Mouse (Mus musculus) heart, embryonic 14.5 days (tissue): ENCODE results near the gene Prim1. TPM values are rescaled to one million over a fixed set of nuclear protein-coding genes. Genes with fewer than 3 reads are reported as not detected.

Source experiments
- ATAC-seq: fragments of 200-750 bp; cut with Nextera tagmentation; 2 replicates; pipeline ENCODE4 v1.8.0; 2017; ENCODE audit warnings: low read depth, moderate TSS enrichment; ENCODE audit not compliant: insufficient number of reproducible peaks, insufficient read depth, low FRiP score
- H3K27ac ChIP-seq, 2 experiments: fragments of 200-500 bp in 1 of 2; fragments of 300-500 bp in 1 of 2; sonication (generic) in 1 of 2; replicated peaks in 1 of 2; 2 replicates each; pipeline ENCODE4 v1.5.1; 2012 to 2014; ENCODE audit warnings: low read depth in 2 of 2, low read length in 2 of 2, control low read depth in 1 of 2, mild to moderate bottlenecking in 1 of 2, mixed read lengths in 1 of 2; ENCODE audit not compliant: control insufficient read depth in 1 of 2, insufficient read depth in 1 of 2
- H3K27me3 ChIP-seq: fragments of 300-500 bp; sonication (generic); 2 replicates; pipeline ENCODE4 v1.6.1; 2014; ENCODE audit warnings: mild to moderate bottlenecking, low read length, control low read depth; ENCODE audit not compliant: control insufficient read depth, insufficient read depth
- H3K36me3 ChIP-seq: fragments of 300-500 bp; sonication (generic); 2 replicates; pipeline ENCODE4 v1.6.1; 2014; ENCODE audit warnings: mild to moderate bottlenecking, control low read depth, low read length, mixed read lengths; ENCODE audit not compliant: control insufficient read depth, insufficient read depth
- H3K4me1 ChIP-seq, 2 experiments: fragments of 200-500 bp in 1 of 2; fragments of 300-500 bp in 1 of 2; sonication (generic) in 1 of 2; 2 replicates each; pipeline ENCODE4 v1.6.1; 2012 to 2014; ENCODE audit warnings: low read length in 2 of 2, control low read depth in 1 of 2, mixed read lengths in 1 of 2; ENCODE audit not compliant: control insufficient read depth in 2 of 2, insufficient read depth in 2 of 2
- H3K4me2 ChIP-seq: fragments of 300-500 bp; sonication (generic); 2 replicates; pipeline ENCODE4 v1.6.1; 2014; ENCODE audit warnings: mild to moderate bottlenecking, low read length
- H3K4me3 ChIP-seq, 2 experiments: fragments of 200-500 bp in 1 of 2; fragments of 300-500 bp in 1 of 2; sonication (generic) in 1 of 2; 2 replicates each; pipeline ENCODE4 v1.5.1; 2012 to 2014; ENCODE audit warnings: low read length in 2 of 2, mild to moderate bottlenecking in 2 of 2, control low read depth in 1 of 2, low read depth in 1 of 2, moderate library complexity in 1 of 2; ENCODE audit not compliant: control insufficient read depth in 1 of 2, insufficient read depth in 1 of 2
- H3K9ac ChIP-seq: fragments of 300-500 bp; sonication (generic); 2 replicates; pipeline ENCODE4 v1.6.1; 2014; ENCODE audit warnings: mild to moderate bottlenecking, low read length
- H3K9me3 ChIP-seq: fragments of 300-500 bp; sonication (generic); 2 replicates; pipeline ENCODE4 v1.6.1; 2016; ENCODE audit warnings: low read length, control low read depth; ENCODE audit not compliant: control insufficient read depth
- WGBS: fragments of 180-500 bp; shearing (Covaris S2); extraction: QIAGEN DNeasy Blood & Tissue Kit; methylation state at CpG from one replicate; pipeline ENCODE4 v1.1.7; 2014; 5-methylcytosine and 5-hydroxymethylcytosine counted together
- polyA plus RNA-seq: library from polyadenylated mRNA; unstranded; fragments of >200 nt; fragmentation: Nextera tagmentation; extraction: Ambion mirVana; gene quantifications from 2 replicates; pipeline ENCODE4 v1.2.1, GENCODE M21; 2014

Gene Prim1
- polyA plus RNA-seq, 1 experiment from 2014 or later, result 44.8 TPM

GRCm38 (mm10) chr10:127984650-127985049 is 30.3 kb upstream of the Prim1 start:
- no peak overlapping the region for H3K27ac ChIP-seq
- WGBS, result 75% methylated on average over 5 of the region's 5 CpGs
- H3K36me3 ChIP-seq, result no peaks in the 10 kb centered on the region
- no peak overlapping the region for H3K9ac ChIP-seq
- H3K27me3 ChIP-seq, result no peaks in the 10 kb centered on the region
- H3K4me3 ChIP-seq, result no peak overlapping the region
- no peaks in the 10 kb centered on the region; the same call in 1 of the 2 replicates for H3K9me3 ChIP-seq
- no peak for ATAC-seq
- H3K4me1 ChIP-seq, result no peaks in the 10 kb centered on the region
- H3K4me2 ChIP-seq, result no peak overlapping the region

DNA sequence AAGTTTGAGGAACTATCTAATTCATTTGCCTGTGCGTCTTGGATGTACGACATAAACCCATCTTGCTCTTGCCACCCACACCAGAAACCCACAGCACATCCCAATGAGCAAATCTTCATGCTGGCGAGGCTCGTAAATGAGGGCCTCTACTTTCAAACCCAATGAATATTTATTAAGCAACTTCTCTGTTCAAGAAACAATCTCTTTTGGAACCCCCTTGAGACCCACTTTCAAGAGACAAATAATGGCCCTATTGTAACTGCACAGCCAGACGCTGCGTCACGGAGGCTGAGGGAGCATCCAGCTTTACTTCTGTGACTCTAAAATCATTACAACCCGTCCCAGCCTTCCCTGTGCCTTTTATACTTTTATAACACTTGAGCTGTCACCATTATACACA is 29.4 kb upstream of the Prim1 start:
- H3K4me2 ChIP-seq, result no peak overlapping the region
- H3K27ac ChIP-seq, result no peak overlapping the region
- H3K9me3 ChIP-seq, result no peaks in the 10 kb centered on the region; the same call in 1 of the 2 replicates
- H3K9ac ChIP-seq, result no peak overlapping the region
- 73% methylated on average over 8 of the region's 8 CpGs for WGBS
- no peaks in the 10 kb centered on the region for H3K27me3 ChIP-seq
- no peaks in the 10 kb centered on the region for H3K36me3 ChIP-seq
- ATAC-seq, result no peak
- no peak overlapping the region for H3K4me3 ChIP-seq
- no peaks in the 10 kb centered on the region for H3K4me1 ChIP-seq

GRCm38 (mm10) chr10:127996690-127997089 is 18.3 kb upstream of the Prim1 start:
- H3K9me3 ChIP-seq, result 0 out of 2 replicates have a peak, but pooled peaks cover 6% of the 10 kb centered on the region
- no peaks in the 10 kb centered on the region for H3K36me3 ChIP-seq
- no peak overlapping the region for H3K4me2 ChIP-seq
- H3K27ac ChIP-seq, result no peak overlapping the region
- H3K4me3 ChIP-seq, result no peak overlapping the region
- ATAC-seq, result no peak
- no peaks in the 10 kb centered on the region for H3K27me3 ChIP-seq
- WGBS, result 89% methylated on average over 3 of the region's 3 CpGs
- H3K4me1 ChIP-seq, result no peaks in the 10 kb centered on the region
- H3K9ac ChIP-seq, result no peak overlapping the region

GRCm38 (mm10) chr10:127998260-127998659 is 16.7 kb upstream of the Prim1 start:
- Histone ChIP-seq H3K9me3 (0 out of 2 replicates have a peak, but pooled peaks cover 6% of the 10 kb centered on the region), H3K4me1 (no peaks in the 10 kb centered on the region), H3K4me2 (no peak overlapping the region), H3K27ac (no peak overlapping the region), H3K4me3 (no peak overlapping the region), H3K27me3 (no peaks in the 10 kb centered on the region), H3K9ac (no peak overlapping the region), H3K36me3 (no peaks in the 10 kb centered on the region)
- no peak for ATAC-seq
- 89% methylated on average over 1 of the region's 1 CpGs for WGBS

DNA sequence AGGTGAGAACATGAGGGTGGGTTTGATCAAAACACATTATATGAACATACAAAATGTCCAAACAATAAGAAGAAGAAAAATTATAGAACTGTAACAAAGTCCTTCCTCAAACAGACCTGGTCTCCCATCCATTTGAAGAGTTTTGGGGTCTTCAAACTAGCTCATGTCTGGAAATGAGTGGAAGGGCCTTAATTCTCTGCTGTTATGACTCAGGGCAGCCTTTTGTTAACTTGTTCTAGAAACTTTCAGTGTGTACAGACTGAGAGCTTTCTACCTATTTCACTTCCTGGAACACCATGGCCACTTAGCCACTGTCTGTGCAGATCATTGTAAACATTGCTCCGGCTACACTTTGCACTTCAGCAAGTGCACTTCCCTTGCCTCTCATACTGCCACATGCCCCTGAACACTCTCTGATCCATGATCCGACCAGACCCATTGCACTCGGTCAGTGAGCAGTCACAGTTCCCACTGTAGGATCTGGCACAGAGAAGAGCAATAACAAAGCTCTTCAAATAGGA is 11.6 kb upstream of the Prim1 start:
- H3K9me3 ChIP-seq, result 0 out of 2 replicates have a peak, but pooled peaks cover 1% of the 10 kb centered on the region
- 73% methylated on average over 3 of the region's 3 CpGs for WGBS
- no peak overlapping the region for H3K4me2 ChIP-seq
- no peaks in the 10 kb centered on the region for H3K27me3 ChIP-seq
- ATAC-seq, result no peak
- H3K4me1 ChIP-seq, result no peaks in the 10 kb centered on the region
- H3K27ac ChIP-seq, result no peak overlapping the region
- H3K36me3 ChIP-seq, result no peaks in the 10 kb centered on the region
- no peak overlapping the region for H3K4me3 ChIP-seq
- H3K9ac ChIP-seq, result no peak overlapping the region

- Histone ChIP-seq H3K4me2 (no peak overlapping the region), H3K27ac (no peak overlapping the region), H3K4me1 (no peaks in the 10 kb centered on the region), H3K36me3 (no peaks in the 10 kb centered on the region), H3K4me3 (no peak overlapping the region), H3K27me3 (no peaks in the 10 kb centered on the region), H3K9ac (no peak overlapping the region), H3K9me3 (no peaks in the 10 kb centered on the region)
- no peak for ATAC-seq
- WGBS, result 70% methylated on average over 10 of the region's 10 CpGs
Observed at GRCm38 (mm10) chr10:128004918-128005317, 10.1 kb upstream of the Prim1 start.

DNA sequence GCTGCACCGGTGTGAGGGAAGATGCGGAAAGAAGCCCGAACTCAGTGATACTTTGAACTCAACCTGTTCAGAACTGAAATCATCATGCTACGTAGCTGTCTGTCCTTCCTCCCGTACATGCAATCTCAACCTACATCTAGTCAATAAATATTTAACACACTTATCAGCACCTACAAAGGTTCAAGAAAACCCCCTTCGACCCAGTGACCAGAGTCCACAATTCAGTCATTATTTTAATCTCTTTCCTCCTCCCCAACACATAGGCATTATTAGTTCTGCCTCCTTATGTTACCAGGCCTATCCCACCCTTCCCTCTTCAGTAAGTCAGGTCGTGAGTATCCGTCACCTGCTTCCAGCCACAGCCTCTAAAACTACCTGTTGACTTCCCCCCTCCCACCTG is 9.5 kb upstream of the Prim1 start:
- no peak overlapping the region for H3K4me3 ChIP-seq
- H3K27me3 ChIP-seq, result no peaks in the 10 kb centered on the region
- no peak for ATAC-seq
- H3K9me3 ChIP-seq, result no peaks in the 10 kb centered on the region
- WGBS, result 82% methylated on average over 8 of the region's 8 CpGs
- H3K4me2 ChIP-seq, result no peak overlapping the region
- H3K36me3 ChIP-seq, result no peaks in the 10 kb centered on the region
- H3K9ac ChIP-seq, result no peak overlapping the region
- no peaks in the 10 kb centered on the region for H3K4me1 ChIP-seq
- no peak overlapping the region for H3K27ac ChIP-seq

- no peaks in the 10 kb centered on the region for H3K4me1 ChIP-seq
- H3K4me2 ChIP-seq, result no peak within 1 kb of the TSS
- no peaks in the 10 kb centered on the region for H3K27me3 ChIP-seq
- no peaks in the 10 kb centered on the region for H3K36me3 ChIP-seq
- no peaks in the 10 kb centered on the region for H3K9me3 ChIP-seq
- no peak within 1 kb of the TSS for H3K9ac ChIP-seq
- no peak within 1 kb of the TSS for H3K27ac ChIP-seq
- WGBS, result 77% methylated on average over 1 of the region's 1 CpGs
- H3K4me3 ChIP-seq, result no peak within 1 kb of the TSS
- no peak for ATAC-seq
Observed at GRCm38 (mm10) chr10:128007446-128007845, 7.5 kb upstream of the Prim1 start, which contains the start of gene Hsd17b6. Gene Hsd17b6 (minus strand): TSS chr10:128007611.
